ENCODE assay signal across 13 mouse cellular contexts in genomic region chr13:90814174-90814865, GRCm38 (mm10).
"Had no signal": no experiment of that assay in that cellular context is flagged by ENCODE, and none has a peak within 500 bp of the region (broad histone marks: within the 10 kb centered on the region; RNA-seq: fewer than 3 reads in every experiment).

No protein-coding gene starts in this region.

- H3K9me3 ChIP-seq: midbrain, embryonic 10.5 days; neural tube, embryonic 12.5 days had no signal

- H3K36me3 ChIP-seq: midbrain, embryonic 10.5 days; neural tube, embryonic 12.5 days had no signal

- H3K4me1 ChIP-seq: midbrain, embryonic 10.5 days; neural tube, embryonic 12.5 days had no signal

- H3K4me2 ChIP-seq: lung, embryonic 14.5 days; neural tube, embryonic 12.5 days had no signal

- H3K9ac ChIP-seq: liver, embryonic 14.5 days; lung, embryonic 14.5 days; neural tube, embryonic 12.5 days had no signal

- H3K27me3 ChIP-seq: neural tube, embryonic 12.5 days had no signal

- DNase-seq: kidney, adult 11 months; kidney, adult 9 months; kidney, postnatal 36 days; layer of hippocampus, adult 9-11 months; lung, embryonic 14.5 days; lung, postnatal 10 days; lung, postnatal 4 days; midbrain, embryonic 14.5 days had no signal

- H3K4me3 ChIP-seq: midbrain, embryonic 10.5 days; neural tube, embryonic 12.5 days had no signal

- H3K27ac ChIP-seq: kidney, postnatal 0 days; liver, embryonic 14.5 days; midbrain, embryonic 10.5 days; neural tube, embryonic 12.5 days; stomach, postnatal 0 days had no signal
